Mouse (Mus musculus): ENCODE results near the gene Olfr481. TPM values are rescaled to one million over a fixed set of nuclear protein-coding genes. Genes with fewer than 3 reads are reported as not detected.

Gene Olfr481
- polyA plus RNA-seq (2012; rRNA removed) = not detected in 2 replicates

- no peak for DNase-seq (ENCODE audit: low spot score)
These were observed at the start of gene Olfr481 for GRCm38 (mm10) chr7:108079555-108079954. TSS of gene Olfr481 (plus strand) at chr7:108079855.

DNA sequence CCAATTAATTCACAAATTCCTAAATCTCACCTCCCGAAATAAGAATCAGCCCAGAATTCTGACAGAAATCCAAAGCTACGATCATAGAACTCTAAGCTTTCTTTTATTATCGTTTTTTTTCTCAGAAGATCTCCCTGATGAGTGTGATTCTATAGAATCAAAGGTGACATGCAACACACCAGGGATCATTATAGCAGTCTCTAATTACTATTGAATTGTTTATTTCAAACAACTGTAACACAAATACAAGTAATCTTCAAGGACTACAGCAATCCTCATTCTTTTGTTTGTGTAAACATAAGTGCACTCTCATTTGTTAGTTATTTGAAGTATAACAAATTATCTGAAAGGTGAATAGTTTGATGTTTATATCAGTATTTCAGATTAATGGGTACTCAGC, 45.8 kb upstream of the Olfr481 start, which contains the start of gene Olfr478:
TSS of gene Olfr478 (minus strand) at position 101 of the 400 bp plus-strand sequence.
- DNase-seq (ENCODE audit: low spot score) = no peak

- DNase-seq (ENCODE audit: low spot score) = no peak
These were observed 29.3 kb upstream of the Olfr481 start, which contains the start of gene Olfr479 for GRCm38 (mm10) chr7:108050393-108050792. TSS of gene Olfr479 (plus strand) at chr7:108050693.

DNA sequence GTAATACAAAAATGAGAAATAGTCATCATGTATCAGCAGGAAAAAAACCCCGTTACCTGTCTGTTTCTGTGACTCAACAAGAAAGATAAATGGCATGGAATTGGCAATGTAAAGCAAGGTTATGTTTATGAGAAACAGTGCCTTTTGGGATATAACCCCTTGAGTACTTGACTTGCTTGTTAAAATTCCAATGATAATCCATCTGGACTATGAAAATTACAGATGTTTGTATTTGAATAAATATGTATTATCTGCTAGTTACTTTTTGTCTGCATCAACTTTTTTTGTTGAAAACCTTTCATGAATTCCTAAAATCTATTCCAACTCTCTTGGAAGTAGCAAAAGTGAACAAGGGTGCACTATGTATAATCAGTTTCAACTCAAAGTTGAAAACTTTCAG, 12.4 kb upstream of the Olfr481 start, which contains the start of gene Olfr480:
TSS of gene Olfr480 (minus strand) at position 101 of the 400 bp plus-strand sequence.
- DNase-seq (ENCODE audit: low spot score) = no peak

GRCm38 (mm10) chr7:108097486-108097885, 17.8 kb downstream of the Olfr481 start, which contains the start of gene Olfr482:
TSS of gene Olfr482 (minus strand) at chr7:108097586.
- no peak for DNase-seq (ENCODE audit: low spot score)

- no peak for DNase-seq (ENCODE audit: low spot score)
These were observed 20.9 kb downstream of the Olfr481 start, which contains the start of gene Olfr483 for GRCm38 (mm10) chr7:108100549-108100948. TSS of gene Olfr483 (plus strand) at chr7:108100849.

DNA sequence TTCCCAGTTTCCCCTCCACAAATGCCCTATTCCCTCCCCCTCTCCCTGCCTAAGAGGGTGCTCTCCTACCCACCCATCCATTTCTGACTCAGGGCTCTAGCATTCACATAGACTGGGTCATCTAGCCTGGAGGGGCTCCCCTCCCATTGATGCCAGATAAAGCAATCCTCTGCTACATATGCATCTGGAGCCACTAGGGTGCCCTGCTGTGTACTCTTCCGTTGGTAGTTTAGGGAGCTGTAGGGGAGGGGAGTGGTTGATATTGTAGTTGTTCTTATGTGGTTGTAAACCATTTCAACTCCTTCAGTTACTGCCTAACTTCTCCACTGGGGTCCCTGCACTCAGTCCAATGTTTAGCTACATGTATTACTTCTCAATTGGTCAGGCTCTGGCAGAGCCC, 41.0 kb downstream of the Olfr481 start:
- no peak for DNase-seq (ENCODE audit: low spot score)

DNA sequence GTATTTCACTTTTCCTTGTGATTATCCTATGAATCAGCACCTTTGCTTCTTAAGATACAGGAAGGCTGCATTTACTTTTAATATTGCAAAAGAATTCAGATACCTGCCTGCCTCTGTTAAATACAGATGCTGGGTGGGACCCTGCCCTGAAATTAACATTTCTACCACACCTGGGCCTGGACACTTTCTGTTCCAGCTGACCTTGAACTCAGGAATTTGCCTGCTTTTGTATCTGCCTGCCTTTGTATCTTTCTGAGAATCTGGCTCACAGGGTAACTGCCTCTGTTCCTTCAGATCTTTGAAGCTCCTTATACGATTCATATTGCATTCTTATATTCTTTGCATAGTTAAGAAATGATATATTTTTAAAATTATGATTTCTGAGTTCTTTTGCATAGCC, 41.8 kb downstream of the Olfr481 start:
- DNase-seq (ENCODE audit: low spot score) = no peak

GRCm38 (mm10) chr7:108127349-108127748, 47.7 kb downstream of the Olfr481 start, which contains the start of gene Olfr484:
TSS of gene Olfr484 (minus strand) at chr7:108127449.
- no peak for DNase-seq (ENCODE audit: low spot score)

Other genes with a start within 250 kb of the Olfr481 start
- gene Olfr470, start 232.4 kb upstream of the Olfr481 start, polyA plus RNA-seq (2012; rRNA removed) = not detected in 2 replicates
- gene Olfr472, start 182.0 kb upstream of the Olfr481 start, polyA plus RNA-seq (2012; rRNA removed) = not detected in 2 replicates
- not detected in 2 replicates for gene Olfr473, start 149.4 kb upstream of the Olfr481 start, polyA plus RNA-seq (2012; rRNA removed)
- gene Olfr474, start 125.2 kb upstream of the Olfr481 start, polyA plus RNA-seq (2012; rRNA removed) = not detected in 2 replicates
- gene Olfr476, start 115.1 kb upstream of the Olfr481 start, polyA plus RNA-seq (2012; rRNA removed) = not detected in 2 replicates
- not detected in 2 replicates for gene Olfr477, start 93.2 kb upstream of the Olfr481 start, polyA plus RNA-seq (2012; rRNA removed)
- gene Olfr478, start 45.9 kb upstream of the Olfr481 start, polyA plus RNA-seq (2012; rRNA removed) = not detected in 2 replicates
- gene Olfr479, start 29.2 kb upstream of the Olfr481 start, polyA plus RNA-seq (2012; rRNA removed) = not detected in 2 replicates
- not detected in 2 replicates for gene Olfr480, start 12.5 kb upstream of the Olfr481 start, polyA plus RNA-seq (2012; rRNA removed)
- gene Olfr482, start 17.7 kb downstream of the Olfr481 start, polyA plus RNA-seq (2012; rRNA removed) = 0.06 and 0.07 TPM in 2 replicates
- not detected in 2 replicates for gene Olfr483, start 21.0 kb downstream of the Olfr481 start, polyA plus RNA-seq (2012; rRNA removed)
- gene Olfr484, start 47.6 kb downstream of the Olfr481 start, polyA plus RNA-seq (2012; rRNA removed) = not detected in 2 replicates
- gene Olfr485, start 80.0 kb downstream of the Olfr481 start, polyA plus RNA-seq (2012; rRNA removed) = not detected in 2 replicates
- gene Olfr486, start 92.9 kb downstream of the Olfr481 start, polyA plus RNA-seq (2012; rRNA removed) = not detected in 2 replicates
- gene Olfr487, start 134.8 kb downstream of the Olfr481 start, polyA plus RNA-seq (2012; rRNA removed) = not detected in 2 replicates
- gene Olfr488, start 178.5 kb downstream of the Olfr481 start, polyA plus RNA-seq (2012; rRNA removed) = not detected in 2 replicates
- gene Olfr490, start 209.1 kb downstream of the Olfr481 start, polyA plus RNA-seq (2012; rRNA removed) = not detected in 2 replicates
- gene Olfr491, start 233.6 kb downstream of the Olfr481 start, polyA plus RNA-seq (2012; rRNA removed) = not detected in 2 replicates
- not detected in 2 replicates for gene Olfr492, start 243.8 kb downstream of the Olfr481 start, polyA plus RNA-seq (2012; rRNA removed)

Data from urinary bladder, adult 2 months (tissue).